Mouse (Mus musculus): ENCODE measurements around the gene Fads6.

The Fads6 gene

DNA sequence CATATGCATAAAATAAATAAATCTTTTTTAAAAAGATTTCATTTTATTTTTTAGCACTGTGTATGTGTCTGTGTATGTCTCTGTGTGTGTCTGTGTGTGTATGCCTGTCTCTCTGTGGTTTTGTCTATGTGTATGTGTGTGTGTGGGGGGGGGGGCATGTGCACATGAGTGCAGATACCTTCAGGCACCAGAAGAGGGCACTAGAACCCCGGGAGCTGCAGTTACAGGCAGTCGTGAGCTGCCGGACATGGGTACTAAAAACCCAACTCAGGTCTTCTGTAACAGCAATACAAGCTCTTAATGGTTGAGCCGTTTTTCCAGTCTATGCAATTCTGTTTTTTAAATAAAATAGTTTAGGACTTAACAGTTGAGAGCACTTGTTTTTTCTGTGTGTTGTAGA lies 3.3 kb upstream of the Fads6 start:
- peak; percentile 71 for DNase-seq (ENCODE audit: low read depth, low spot score)

DNA sequence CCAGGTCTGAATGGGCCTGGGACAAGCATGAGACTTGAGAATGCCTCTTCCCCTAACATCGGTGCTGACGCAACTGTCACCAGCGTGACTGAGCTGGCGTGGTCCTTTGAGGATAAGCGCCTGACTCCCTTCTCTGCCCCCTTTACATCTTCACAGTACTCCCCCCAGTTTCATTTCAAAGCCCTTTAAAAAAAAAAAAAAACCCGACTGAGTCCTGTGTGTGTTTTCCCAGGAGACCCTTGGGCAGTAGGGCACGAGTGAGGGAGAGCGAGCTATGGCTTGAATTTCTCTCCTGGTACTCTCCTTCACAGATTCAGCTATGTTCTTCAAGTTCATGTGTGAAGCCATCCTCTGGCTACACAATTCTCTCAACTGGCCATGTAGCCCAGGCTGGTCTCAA lies 697 bp upstream of the Fads6 start:
- no peak for DNase-seq (ENCODE audit: low read depth, low spot score)

DNA sequence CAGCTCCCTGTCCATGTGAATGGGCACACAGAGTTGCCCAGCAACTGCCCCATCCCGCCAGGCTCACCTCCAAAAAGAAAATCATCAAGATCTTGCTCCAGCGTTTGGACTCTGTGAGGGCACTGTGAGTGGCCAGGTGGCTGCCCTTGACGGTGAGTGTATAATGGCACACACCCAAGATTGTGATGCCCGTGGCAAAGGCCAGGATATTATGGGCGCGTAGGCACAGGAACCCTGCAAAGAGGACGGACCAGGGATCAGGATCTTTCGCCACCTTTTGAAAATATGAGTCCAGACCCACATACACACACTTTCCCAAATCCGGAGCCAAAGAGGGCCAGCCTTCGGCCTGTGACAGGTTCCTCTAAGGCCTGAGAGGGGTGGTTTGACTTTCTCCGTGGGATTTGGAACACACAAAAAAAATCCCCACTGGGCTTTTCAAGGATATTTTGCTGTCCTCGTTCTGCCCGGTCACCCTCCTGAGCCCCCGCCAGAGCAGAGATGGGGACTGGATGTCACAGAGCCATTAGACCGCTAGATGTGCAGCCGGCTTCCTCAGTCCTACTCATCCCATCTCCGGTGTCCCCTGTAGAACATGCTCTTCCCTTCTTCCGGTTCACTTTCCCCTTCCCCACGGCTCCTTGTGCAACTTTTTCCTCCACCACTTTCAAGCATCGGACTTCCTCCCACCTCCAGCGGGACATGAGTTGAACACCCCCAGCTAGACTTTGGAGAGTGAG lies 822 bp downstream of the Fads6 start:
- DNase-seq (ENCODE audit: low read depth, low spot score) = no peak

DNA sequence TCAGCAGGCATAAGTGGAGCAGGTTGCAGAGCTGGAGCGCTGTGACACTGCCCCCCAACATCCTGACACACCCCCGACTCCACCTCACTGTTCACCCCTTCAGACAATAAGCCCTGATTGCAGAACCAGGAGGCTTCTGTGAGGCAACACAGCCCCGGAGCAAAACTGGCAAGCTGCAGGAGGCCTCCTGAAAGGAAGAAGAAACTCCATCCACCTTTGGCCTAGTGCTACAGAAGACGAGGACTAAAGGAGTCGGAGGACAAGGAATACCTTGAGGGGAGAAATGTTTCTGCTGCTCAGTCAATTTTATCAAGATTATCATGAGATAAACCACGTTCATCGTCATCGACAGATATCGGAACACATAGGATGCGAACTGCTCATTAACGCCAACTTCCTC lies 1.5 kb downstream of the Fads6 start:
- DNase-seq (ENCODE audit: low read depth, low spot score) = no peak

DNA sequence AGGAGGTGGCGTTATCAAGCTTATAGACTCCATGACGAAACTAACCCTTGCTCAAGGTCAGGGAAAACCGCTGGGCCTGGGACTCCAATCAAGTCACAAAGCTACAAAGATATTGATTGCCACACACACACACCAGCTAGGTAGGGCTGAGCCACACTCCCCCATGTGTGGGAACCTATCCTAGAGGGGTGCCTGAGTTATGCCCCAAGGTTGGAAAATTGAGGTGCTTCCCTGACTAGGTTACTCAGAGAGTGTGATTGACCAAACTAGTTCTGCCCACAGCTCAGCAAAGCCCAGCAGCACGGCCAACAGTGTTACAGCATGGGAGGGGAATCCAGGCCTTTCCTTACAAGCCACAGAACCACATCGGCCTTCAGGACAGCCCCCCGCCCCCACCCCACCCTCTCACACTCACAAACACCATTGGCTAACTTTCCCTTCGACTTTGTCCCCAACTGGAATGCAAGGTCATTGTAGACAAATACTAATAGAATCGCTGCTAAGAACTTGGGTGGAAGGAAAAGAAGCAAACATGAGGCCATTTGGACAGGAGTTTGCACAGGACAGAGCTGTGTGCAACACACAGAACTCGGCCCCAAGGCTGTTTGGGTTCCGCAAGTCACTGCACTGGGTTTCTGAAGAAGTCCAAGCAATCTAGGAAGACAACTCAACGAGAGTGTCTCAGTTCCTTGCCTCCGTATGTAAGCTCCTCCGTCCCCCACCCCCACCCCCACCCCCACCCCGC lies 4.7 kb downstream of the Fads6 start:
- peak; percentile 86 for DNase-seq (ENCODE audit: low read depth, low spot score)

DNA sequence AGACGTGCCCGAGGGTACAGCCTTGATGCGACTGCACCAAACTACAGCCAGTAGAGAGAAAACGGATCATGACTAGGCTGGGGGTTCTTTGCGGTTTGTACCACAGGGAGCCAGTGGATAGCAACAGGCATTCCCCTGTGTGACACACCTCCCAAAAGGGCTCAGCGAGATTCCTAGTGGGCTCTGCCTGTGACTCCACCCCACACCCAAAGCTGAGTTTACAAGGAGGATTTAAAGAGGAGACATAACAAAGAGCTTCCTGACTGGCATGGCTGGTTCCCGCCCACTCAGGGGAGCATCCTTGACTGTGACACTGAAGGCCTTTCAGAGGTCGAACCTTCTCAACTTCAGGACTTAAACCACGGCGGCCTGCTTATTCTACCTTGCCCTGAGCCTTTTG lies 6.0 kb downstream of the Fads6 start:
- DNase-seq (ENCODE audit: low read depth, low spot score) = peak; percentile 81

DNA sequence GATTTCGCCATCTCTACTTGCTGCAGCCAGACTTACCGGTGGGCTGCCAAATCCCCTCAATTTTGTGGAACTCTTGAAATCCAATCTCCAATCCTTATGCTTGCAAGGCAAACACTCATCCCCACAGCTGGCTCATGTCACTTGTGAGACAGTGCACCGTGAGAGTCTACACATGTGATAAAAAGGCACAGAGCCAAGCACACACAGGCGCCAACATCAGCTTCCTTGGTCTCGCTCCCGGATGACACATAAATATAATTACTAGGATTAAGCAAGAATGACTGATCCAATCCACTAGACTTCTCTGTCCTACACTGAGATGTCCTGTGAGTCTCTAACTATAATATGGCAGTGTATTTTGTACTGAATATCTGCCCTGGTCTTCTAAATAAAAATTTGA lies 6.5 kb downstream of the Fads6 start:
- DNase-seq (ENCODE audit: low read depth, low spot score) = no peak

DNA sequence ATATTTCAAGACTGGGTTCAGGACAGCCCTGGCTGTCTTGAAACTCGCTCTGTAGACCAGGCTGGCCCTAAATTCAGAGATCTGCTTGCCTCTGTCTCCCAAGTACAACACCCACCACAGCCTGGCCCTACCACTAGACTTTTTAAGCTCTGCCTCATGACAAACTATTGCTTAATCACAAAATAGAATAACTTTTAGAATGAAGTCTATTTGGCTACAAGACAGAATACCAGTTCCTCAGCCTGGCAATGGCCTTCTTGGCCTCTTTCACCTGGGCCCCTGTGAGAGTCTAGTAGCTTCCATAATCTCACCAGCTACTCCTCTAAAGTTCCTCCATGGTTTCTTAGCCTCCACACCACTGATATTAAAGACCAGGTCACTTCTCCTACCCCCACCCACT lies 7.1 kb downstream of the Fads6 start:
- DNase-seq (ENCODE audit: low read depth, low spot score) = no peak

DNA sequence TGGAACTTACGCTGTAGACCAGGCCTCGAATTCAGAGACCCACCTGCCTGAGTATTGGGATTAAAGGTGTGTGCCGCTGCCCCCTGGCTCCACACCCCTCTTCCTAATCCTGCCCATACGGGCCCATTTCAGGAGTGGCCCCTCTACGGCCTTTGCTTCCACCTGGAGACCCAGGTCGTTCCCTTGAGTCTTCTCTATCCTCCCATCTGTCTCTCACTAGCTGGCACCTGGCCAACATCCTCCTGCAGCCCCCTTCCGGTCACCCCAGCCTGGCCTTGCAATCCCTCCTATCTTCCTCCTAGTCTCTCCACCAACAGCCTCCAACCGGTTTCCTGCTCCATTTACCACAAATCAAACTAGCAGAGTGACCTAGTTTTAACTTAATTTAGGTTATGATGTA lies 7.6 kb downstream of the Fads6 start:
- no peak for DNase-seq (ENCODE audit: low read depth, low spot score)

DNA sequence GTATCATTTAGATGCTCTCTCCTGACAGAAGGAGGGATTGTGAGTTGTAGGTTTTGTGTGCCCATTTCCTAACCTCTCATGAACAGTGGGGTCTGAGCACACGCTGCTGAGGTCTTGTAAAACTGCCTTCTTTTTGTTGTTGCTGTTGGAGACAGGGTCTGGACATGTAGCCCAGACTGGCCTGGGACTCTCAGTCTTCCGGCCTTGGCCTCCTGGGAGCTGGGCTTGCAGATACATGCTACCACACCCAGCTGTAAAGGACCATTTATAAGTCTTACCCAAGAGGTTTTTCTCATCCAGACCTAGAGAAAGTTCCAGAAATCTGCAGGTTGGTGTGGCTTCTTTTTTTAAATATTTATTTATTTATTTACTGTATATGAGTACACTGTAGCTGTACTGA lies 9.2 kb downstream of the Fads6 start:
- no peak for DNase-seq (ENCODE audit: low read depth, low spot score)

DNA sequence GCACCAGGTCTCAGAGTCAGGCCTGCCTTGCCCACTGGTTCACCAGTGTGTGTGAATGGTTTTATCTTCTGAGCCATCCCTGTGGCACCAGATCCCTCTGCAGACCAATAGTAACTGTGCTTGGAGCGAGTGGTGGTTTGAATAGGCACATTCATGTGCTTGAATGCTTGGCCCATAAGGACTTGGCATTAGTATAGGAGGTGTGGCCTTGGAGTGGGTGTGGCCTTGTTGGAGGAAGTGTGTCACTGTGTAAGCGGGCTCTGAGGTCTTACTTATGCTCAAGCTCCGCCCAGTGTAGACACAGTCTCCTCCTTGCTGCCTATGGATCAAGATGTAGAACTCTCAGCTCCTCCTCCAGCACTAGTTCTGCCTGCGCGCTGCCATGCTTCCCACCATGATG lies 10.1 kb downstream of the Fads6 start:
- DNase-seq (ENCODE audit: low read depth, low spot score) = peak; percentile 94

DNA sequence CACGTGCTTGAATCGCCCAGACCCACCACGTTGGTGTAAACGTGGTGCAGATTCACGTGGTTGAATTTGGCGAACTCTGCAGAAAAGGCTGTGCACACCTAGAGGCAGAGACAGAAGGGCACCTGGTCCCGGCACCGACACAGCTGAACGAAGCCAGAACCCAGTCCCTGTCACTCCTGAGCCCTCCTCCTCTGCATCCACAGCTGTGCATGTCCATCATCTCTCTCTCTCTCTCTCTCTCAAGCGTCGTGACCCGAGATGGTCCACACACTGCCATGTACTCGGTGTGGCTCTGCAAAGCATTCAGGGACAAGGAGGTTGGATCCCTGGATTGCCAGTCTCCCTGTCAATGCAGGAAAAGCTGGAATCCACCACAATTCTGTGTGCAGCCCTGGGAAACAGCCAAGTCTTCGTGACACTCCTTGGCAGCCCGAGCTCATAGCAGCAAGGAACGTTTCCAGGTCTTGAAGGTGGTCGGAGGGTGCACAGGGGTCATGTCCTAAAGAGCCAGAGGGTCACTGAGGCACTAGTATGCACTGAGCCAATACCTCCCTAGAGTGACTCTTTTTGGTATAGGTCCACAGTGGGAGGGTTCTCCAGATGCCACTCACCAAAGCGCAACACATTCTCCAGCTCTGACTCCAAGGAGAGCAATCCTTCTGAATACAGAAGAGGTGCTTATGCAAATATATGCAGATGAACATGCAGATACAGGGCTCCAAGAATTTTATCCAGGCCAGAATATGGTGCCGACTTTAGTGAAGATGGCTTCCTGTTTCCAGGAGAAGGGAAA lies 11.1 kb downstream of the Fads6 start:
- no peak for DNase-seq (ENCODE audit: low read depth, low spot score)

DNA sequence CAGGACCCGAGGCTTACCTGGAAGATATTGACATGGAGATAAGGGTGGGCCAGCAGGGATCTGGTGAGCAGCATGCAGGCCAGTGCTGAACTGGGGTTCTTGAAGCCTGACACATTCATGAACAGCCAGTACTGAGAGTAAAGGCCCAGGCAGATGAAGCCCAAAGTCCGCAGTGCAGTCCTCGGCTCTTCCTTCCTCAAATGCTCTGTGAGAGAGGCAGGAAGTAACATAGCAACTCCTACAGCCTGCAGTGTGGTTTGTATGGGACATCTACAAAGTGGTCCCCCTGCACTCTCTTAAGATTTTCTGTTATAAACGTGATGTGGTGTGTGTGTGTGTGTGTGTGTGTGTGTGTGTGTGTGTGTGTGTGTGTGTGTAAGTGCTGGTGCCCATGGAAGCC lies 12.2 kb downstream of the Fads6 start:
- DNase-seq (ENCODE audit: low read depth, low spot score) = no peak

DNA sequence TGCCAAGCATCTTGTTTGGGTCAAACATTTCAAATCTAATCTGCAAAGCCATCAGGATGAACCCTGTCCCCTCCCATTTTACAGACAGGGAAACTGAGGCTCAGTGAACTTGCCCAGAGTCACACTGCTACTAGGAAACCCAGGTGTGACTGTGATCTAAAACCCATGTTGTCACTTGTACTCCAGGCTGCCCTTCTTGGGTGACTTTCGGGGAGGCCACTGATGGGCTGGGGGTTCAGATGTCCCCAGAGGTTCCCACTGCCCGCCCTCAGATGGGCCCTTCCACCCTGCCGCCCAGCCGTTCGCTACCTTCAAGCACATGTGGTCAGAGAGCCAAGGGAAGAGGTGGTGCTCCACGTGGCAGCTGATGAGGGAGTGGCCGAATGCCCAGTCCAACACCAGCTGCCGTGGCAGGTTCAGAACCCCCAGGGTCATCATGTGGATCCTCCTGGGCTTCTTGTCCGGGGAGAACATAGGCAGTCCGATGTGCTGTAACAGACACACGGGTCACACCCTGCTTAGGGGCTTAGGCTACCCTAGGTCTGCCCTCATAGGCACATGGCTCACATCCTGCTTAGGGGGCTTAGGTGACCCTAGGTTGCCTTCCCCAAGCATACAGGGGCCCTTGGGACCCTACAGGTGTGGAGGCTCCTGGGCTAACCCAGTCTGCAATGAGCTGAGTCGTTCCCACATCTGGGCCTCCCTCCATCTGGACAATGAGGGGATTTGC lies 13.4 kb downstream of the Fads6 start:
- DNase-seq (ENCODE audit: low read depth, low spot score) = no peak

DNA sequence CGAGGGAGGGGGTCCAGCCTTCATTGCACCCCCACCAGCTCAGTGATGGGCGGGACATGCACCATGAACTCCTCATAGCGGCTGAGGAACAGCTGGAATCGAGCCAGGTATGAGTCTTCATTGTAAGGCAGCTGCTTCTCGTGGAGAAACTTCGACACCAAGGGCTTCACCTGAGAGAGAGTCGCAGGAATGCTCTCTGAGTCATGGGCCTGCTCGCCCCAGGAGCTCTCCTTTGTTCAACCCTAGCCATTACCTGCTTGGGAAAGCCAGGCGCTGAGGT lies 14.0 kb downstream of the Fads6 start:
- DNase-seq (ENCODE audit: low read depth, low spot score) = no peak

DNA sequence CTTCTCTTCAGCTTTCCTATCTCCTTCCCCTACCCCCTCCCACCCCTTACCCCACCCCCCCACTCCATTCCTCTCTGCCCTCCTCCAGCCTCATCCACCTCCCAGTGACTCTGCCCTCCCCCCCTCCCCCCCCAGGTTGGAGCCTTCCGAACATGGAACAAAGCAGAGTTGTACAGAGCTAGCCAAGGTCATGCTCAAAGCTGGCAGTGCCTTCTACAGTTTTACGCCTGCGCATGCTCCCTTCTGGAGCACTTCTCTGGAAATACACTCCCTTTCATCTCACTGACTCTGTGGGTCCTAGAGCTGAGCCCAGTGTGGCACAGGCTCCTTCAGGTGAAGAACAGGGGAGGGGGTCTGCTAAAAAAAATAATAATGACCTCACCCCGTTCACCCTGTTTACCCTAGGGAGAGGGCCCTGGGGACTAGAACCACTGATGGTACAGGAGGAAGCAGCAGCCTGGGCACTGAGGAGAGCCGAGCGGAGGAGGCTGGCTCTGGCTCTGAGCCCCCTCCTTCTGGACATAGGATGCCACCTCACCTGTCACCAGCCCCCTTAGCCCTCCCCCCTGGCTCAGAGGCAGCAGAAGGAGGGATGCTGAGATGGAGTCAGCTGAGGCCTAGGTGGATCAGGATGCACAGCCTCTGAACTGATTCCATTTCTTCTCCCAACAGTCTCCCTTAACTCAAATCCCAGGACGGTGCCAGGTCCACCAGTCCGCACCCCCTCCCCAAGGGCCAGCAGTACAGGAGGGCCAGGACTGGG lies 14.6 kb downstream of the Fads6 start:
- DNase-seq (ENCODE audit: low read depth, low spot score) = no peak

DNA sequence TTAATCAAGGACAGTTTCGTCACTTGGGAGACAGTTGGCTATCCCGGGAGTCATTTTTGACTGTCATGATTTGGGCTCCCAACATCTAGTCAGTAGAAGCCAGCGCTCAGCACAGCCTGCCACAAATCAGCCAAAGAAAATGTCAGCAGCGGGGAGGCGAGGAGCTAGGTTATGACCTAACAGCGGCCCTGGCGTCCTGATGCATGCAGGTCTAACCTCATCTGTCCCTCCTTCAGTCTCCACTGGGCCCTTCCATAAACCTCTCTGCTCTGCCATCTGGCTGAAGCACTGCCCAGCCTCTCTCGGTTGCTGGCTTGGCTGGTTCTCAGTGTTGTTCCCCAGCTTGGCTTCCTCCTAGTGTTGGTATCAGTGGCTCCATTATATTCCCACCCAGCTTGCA lies 15.2 kb downstream of the Fads6 start:
- no peak for DNase-seq (ENCODE audit: low read depth, low spot score)

DNA sequence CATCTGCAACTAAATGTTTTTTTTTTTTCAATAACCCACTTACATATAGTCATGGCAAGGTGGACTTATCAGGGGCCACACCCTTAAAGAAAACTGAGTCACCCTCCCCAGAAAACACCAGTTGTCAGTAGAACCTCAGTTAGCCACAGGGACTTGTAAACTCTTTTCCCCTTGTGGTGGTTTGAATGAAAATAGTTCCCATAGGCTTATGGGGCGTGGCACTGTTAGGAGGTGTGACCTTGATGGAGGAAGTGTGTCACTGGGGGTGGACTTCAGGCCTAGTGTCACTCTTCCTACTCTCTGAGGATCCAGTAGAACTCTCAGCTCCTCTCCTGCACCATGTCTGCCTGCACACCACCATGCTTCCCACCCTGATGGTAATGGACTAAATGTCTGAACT lies 17.7 kb downstream of the Fads6 start:
- DNase-seq (ENCODE audit: low read depth, low spot score) = peak; percentile 85

DNA sequence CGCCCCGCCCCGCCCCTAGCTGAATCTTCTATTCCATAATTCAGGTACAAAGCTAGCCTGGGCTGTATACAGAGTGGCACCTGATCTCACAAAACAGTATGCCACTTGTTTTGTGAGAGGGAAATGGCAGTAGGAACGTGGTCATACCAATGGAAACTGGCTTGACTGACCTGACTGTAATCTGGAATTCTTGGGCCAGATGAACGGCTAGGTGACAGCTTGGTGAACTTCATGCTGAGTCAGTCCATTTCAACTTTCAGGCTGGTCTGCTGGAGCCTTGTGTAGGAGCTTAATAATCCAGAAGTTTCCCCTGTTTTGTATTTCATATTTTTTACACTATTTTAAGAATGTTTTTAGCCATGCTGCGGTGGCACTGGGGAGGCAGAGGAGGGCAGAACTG lies 19.3 kb downstream of the Fads6 start:
- no peak for DNase-seq (ENCODE audit: low read depth, low spot score)

DNA sequence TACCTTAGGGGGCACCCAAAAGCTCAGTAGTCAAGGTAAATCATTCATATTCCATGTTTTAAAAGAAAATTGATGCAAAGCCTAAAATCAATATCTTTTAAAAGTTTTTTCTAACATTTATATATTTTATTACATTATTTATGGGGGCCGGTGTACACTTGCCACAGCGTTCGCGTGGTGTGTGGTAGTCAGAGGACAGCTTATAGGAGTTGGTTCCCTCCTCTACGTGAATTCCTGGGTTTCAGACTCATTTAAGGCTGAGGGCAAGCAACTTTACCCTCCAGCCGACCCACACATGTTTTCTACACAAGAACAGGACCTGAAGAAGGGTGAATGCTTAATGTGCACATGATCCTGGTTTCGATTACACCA lies 19.9 kb downstream of the Fads6 start:
- no peak for DNase-seq (ENCODE audit: low read depth, low spot score)

DNA sequence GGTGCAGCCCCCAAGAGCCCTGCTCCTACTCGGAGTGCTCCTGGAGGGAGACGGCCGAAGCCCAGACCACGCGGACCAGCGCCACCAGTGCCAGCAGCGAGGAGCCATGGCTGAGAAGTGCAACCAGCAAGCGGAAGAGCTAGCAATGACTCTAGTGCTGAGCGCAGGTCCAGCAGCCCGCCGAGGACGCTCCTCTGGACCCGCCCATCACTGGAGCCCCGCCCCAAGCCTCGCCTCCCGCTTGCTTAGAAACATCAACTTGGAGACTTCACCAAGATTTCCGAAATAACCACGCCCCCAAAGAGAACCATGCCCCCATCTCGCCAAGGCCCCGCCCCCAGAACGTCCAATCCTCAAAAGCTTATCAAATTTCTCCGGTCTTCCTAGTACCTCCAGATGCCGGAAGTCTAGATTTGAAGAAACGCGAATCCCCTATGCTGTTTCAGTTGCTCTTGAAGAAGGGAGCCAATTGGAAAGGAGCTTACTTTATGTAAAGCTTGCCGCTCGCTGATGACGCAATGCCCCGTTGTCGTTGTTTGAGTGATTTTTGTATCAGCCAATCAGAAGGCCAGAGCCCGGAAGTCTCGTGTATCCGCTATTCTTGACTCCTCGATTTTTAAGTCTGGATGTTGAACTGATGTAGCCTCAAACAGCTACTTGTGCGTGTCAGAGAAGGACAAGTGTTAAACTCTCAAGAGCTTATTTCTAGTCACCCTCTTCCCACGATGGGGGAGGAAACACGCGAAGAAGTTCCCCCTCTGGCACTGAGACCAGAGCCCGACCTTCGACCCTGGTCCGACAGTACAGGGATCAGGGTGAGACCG lies 20.5 kb downstream of the Fads6 start, which contains the start of gene Fdxr:
Gene Fdxr (minus strand): TSS at position 271 of the 824 bp plus-strand sequence.
- peak; percentile 99 for DNase-seq (ENCODE audit: low read depth, low spot score)

Measured in ZHBTc4 (cell line).